Mouse (Mus musculus) ES-E14 (cell line): ENCODE results near the gene Nfatc2.

Source experiments
- HCFC1 ChIP-seq: IDR thresholded peaks from 2 replicates; pipeline ENCODE4 v1.6.1; 2012; ENCODE audit warnings: low read length, inconsistent platforms, borderline replicate concordance; ENCODE audit not compliant: insufficient read depth
- MAFK ChIP-seq: IDR thresholded peaks from 2 replicates; pipeline ENCODE4 v1.6.1; 2014; ENCODE audit warnings: mild to moderate bottlenecking, low read depth, low read length, inconsistent platforms; ENCODE audit not compliant: insufficient read depth
- ZC3H11A ChIP-seq: IDR thresholded peaks from 2 replicates; pipeline ENCODE4 v1.6.1; 2012; ENCODE audit warnings: low read depth, mild to moderate bottlenecking, inconsistent platforms, low read length, borderline replicate concordance

DNA sequence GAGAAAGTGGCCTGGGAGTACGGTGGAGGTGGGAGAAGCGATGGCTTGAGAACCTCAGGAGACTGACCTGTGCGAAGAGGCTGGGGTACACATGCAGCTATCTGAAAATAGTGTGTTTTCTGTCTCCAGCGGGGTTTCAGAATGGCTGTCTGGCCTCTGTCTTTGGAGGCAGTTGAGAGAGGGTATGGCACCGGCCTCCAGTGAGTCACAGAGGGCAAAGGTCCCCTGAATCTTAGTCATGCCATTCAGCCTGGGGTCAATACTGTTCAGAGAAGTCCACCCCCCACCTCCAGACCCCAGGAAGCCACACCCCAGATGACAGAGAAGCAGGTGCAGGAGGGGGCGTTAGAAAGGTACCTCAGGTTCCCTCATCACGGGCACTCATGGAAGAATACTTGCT lies 83.7 kb downstream of the Nfatc2 start:
- TF ChIP-seq ZC3H11A: no peak
- no peak for TF ChIP-seq MAFK
- TF ChIP-seq HCFC1: no peak
